Comparison of ENCODE assay signal across 9 mouse cellular contexts in the genomic region with DNA sequence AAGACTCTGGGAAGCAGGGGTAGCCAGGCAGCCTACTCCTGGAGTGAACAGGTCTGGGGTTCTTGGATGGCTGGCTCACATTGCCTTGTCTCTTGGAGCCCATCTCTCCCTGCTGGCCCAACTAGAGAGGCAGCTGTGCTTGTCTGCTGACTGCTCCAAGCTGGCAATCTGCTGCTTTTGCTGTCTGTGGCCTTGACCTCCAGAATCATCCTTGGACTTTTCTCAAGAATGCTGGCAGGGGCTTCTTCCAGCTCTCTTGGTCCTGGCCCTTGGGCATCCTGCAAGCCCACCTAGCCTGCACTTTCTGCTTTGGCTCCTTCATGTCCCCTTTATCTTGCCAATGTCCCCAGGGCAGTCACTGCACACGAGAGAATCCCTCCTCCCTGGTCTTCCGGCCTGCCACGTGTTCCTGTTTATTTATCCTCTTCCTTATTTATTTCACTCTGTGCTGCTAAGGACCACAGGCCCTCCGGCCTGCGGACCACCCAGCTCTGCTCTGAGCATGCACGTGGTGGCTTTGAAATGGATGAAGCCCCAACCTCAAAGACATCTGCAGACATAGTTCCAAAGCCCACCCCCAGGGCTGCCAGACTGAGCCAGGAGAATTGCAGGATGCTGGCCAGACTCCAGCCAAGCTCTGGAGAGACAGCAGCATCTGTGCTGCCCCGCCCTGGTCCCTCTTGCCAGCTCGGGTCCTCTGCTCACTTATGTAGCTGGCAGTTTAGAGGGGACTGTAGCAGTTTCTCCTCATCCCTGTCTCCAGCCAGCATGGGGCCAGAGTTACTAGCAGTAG. TPM values are rescaled to one million over a fixed set of nuclear protein-coding genes. Genes with fewer than 3 reads are reported as not detected.
DNase-seq lines count a peak whose midpoint lies in the region; ATAC-seq and TF ChIP-seq lines count a peak whose summit lies in the region.
"Had no signal": no experiment of that assay in that cellular context is flagged by ENCODE, and none has a peak within 500 bp of the region (broad histone marks: within the 10 kb centered on the region; RNA-seq: fewer than 3 reads in every experiment).

No protein-coding gene starts in this region.

- H3K4me2 ChIP-seq in heart, embryonic 12.5 days, result no peak overlapping the region
- no peak overlapping the region for H3K4me2 ChIP-seq in forebrain, postnatal 0 days (ENCODE audit: low read depth)
- H3K4me2 ChIP-seq in intestine, embryonic 15.5 days (replicated peaks), result no peak overlapping the region
- H3K4me2 ChIP-seq in lung, postnatal 0 days (replicated peaks; ENCODE audit: low read depth, low read length), result no peak overlapping the region

- H3K27me3 ChIP-seq in heart, embryonic 12.5 days (replicated peaks), result peaks cover 17% of the 10 kb centered on the region
- H3K27me3 ChIP-seq in E14TG2a.4 (ENCODE audit: insufficient read depth, low read length), result peaks cover 48% of the 10 kb centered on the region
- H3K27me3 ChIP-seq in forebrain, postnatal 0 days (ENCODE audit: insufficient read depth, low read length), result no peaks in the 10 kb centered on the region
- no peaks in the 10 kb centered on the region for H3K27me3 ChIP-seq in intestine, embryonic 15.5 days (replicated peaks)
- H3K27me3 ChIP-seq in lung, postnatal 0 days (replicated peaks; ENCODE audit: insufficient read depth, low read length), result no peaks in the 10 kb centered on the region

- H3K4me3 ChIP-seq in heart, embryonic 12.5 days, result no peak overlapping the region
- H3K4me3 ChIP-seq in E14TG2a.4 (replicated peaks; ENCODE audit: low read length), result 0 out of 2 replicates have a peak overlapping the region, but pooled peaks have one; percentile 10
- H3K4me3 ChIP-seq in forebrain, postnatal 0 days (ENCODE audit: low read depth, low read length), result no peak overlapping the region
- H3K4me3 ChIP-seq in intestine, embryonic 15.5 days (replicated peaks), result no peak overlapping the region
- no peak overlapping the region for H3K4me3 ChIP-seq in lung, postnatal 0 days (ENCODE audit: low read depth, low read length)

- WGBS in heart, embryonic 12.5 days, result 45% methylated on average over 8 of the region's 8 CpGs
- 21% methylated on average over 8 of the region's 8 CpGs for WGBS in forebrain, postnatal 0 days
- 30% methylated on average over 8 of the region's 8 CpGs for WGBS in intestine, embryonic 15.5 days
- WGBS in lung, postnatal 0 days, result 26% methylated on average over 8 of the region's 8 CpGs

- DNase-seq in heart, adult 11 months, result peak; percentile 96
- peak; percentile 74 for DNase-seq in forebrain, postnatal 0 days
- DNase-seq in lung, postnatal 0 days (ENCODE audit: low spot score), result peak; percentile 54

- no peak for TF ChIP-seq CTCF in E14TG2a.4 (conservative IDR thresholded peaks at IDR 0.05; ENCODE audit: low read length)
- TF ChIP-seq CTCF in forebrain, postnatal 0 days (IDR thresholded peaks at IDR 0.05; ENCODE audit: low read depth), result no peak
- TF ChIP-seq CTCF in lung, postnatal 0 days (IDR thresholded peaks at IDR 0.05), result peak; percentile 14; the same call in 1 of the 2 replicates

- H3K9ac ChIP-seq in heart, embryonic 12.5 days, result no peak overlapping the region; the same call in 1 of the 2 replicates
- no peak overlapping the region for H3K9ac ChIP-seq in forebrain, postnatal 0 days
- no peak overlapping the region for H3K9ac ChIP-seq in intestine, embryonic 15.5 days
- no peak overlapping the region for H3K9ac ChIP-seq in lung, postnatal 0 days (replicated peaks; ENCODE audit: low read depth)

- H3K36me3 ChIP-seq in heart, embryonic 12.5 days, result no peaks in the 10 kb centered on the region
- H3K36me3 ChIP-seq in E14TG2a.4 (ENCODE audit: insufficient read depth, low read length), result no peaks in the 10 kb centered on the region
- no peaks in the 10 kb centered on the region for H3K36me3 ChIP-seq in forebrain, postnatal 0 days (ENCODE audit: insufficient read depth)
- H3K36me3 ChIP-seq in intestine, embryonic 15.5 days, result no peaks in the 10 kb centered on the region
- no peaks in the 10 kb centered on the region for H3K36me3 ChIP-seq in lung, postnatal 0 days (ENCODE audit: insufficient read depth, low read length)

- H3K27ac ChIP-seq in heart, embryonic 12.5 days (ENCODE audit: poor library complexity, severe bottlenecking), result no peak overlapping the region
- H3K27ac ChIP-seq in forebrain, postnatal 0 days (ENCODE audit: low read depth, low read length), result peak overlapping the region; percentile 45; the same call in 1 of the 2 replicates
- 0 out of 2 replicates have a peak overlapping the region, but pooled peaks have one; percentile 9 for H3K27ac ChIP-seq in intestine, embryonic 15.5 days
- H3K27ac ChIP-seq in lung, postnatal 0 days (ENCODE audit: low read length), result no peak overlapping the region

- H3K4me1 ChIP-seq in heart, embryonic 12.5 days (replicated peaks), result peaks cover 16% of the 10 kb centered on the region
- H3K4me1 ChIP-seq in E14TG2a.4 (replicated peaks; ENCODE audit: low read depth, low read length), result peaks cover 15% of the 10 kb centered on the region; the same call in 1 of the 2 replicates
- no peaks in the 10 kb centered on the region for H3K4me1 ChIP-seq in forebrain, postnatal 0 days (ENCODE audit: insufficient read depth)
- H3K4me1 ChIP-seq in intestine, embryonic 15.5 days (replicated peaks), result peaks cover 16% of the 10 kb centered on the region
- peaks cover 11% of the 10 kb centered on the region; the same call in 1 of the 2 replicates for H3K4me1 ChIP-seq in lung, postnatal 0 days (ENCODE audit: insufficient read depth, low read depth, low read length)

- peak; percentile 50; the same call in 1 of the 2 replicates for TF ChIP-seq EP300 in lung, postnatal 0 days (IDR thresholded peaks at IDR 0.05)

- no peak; the same call in 1 of the 2 replicates for ATAC-seq in heart, embryonic 12.5 days (ENCODE audit: insufficient number of reproducible peaks, low FRiP score)
- peak; percentile 89 for ATAC-seq in forebrain, postnatal 0 days
- ATAC-seq in intestine, embryonic 15.5 days, result peak; percentile 71
- ATAC-seq in lung, postnatal 0 days, result peak; percentile 63
- no peak for ATAC-seq in erythroblast, adult 5-6 weeks (replicated peaks; ENCODE audit: low FRiP score, poor library complexity, severe bottlenecking)
- no peak for ATAC-seq in cerebellum, adult (ENCODE audit: insufficient number of reproducible peaks, low FRiP score, low TSS enrichment)

- H3K9me3 ChIP-seq in heart, embryonic 12.5 days (replicated peaks), result no peaks in the 10 kb centered on the region
- H3K9me3 ChIP-seq in E14TG2a.4 (ENCODE audit: low read length), result no peaks in the 10 kb centered on the region
- H3K9me3 ChIP-seq in forebrain, postnatal 0 days (ENCODE audit: low read length), result no peaks in the 10 kb centered on the region
- no peaks in the 10 kb centered on the region for H3K9me3 ChIP-seq in intestine, embryonic 15.5 days
- no peaks in the 10 kb centered on the region for H3K9me3 ChIP-seq in lung, postnatal 0 days (ENCODE audit: low read length)
- H3K9me3 ChIP-seq: G1E had no signal

RNA-seq across cellular contexts. Expression of gene Adcy7, which starts 44.1 kb away (rescaled TPM):
- polyA plus RNA-seq in heart, embryonic 12.5 days (2016; fragmentation: Nextera tagmentation; extraction: Ambion mirVana), result 3.8 and 4.1 TPM in 2 replicates
- 7.2 and 9.4 TPM in 2 replicates for total RNA-seq in forebrain, postnatal 0 days (2014; rRNA removed)
- 2.2 and 4.0 TPM in 2 replicates for polyA plus RNA-seq in forebrain, postnatal 0 days (2015; fragmentation: Nextera tagmentation; extraction: Ambion mirVana)
- 3.1 and 3.2 TPM in 2 replicates for polyA plus RNA-seq in intestine, embryonic 15.5 days (2015; fragmentation: Nextera tagmentation; extraction: Ambion mirVana)
- 16.5 and 17.6 TPM in 2 replicates for polyA plus RNA-seq in lung, postnatal 0 days (2015; fragmentation: Nextera tagmentation; extraction: Ambion mirVana)
- 6.1 and 11.3 TPM in 2 replicates for total RNA-seq in erythroblast, adult 5-6 weeks (2015; ENCODE audit: low replicate concordance)
- 8.9 and 13.0 TPM in 2 replicates for total RNA-seq in erythroblast, adult 5-6 weeks (2017; ENCODE audit: low replicate concordance)

RNA-seq across cellular contexts. Expression of gene Brd7, which starts 45.7 kb away (rescaled TPM):
- polyA plus RNA-seq in heart, embryonic 12.5 days (2016; fragmentation: Nextera tagmentation; extraction: Ambion mirVana), result 79.5 and 80.3 TPM in 2 replicates
- total RNA-seq in forebrain, postnatal 0 days (2014; rRNA removed), result 24.1 and 35.9 TPM in 2 replicates
- 49.6 and 52.4 TPM in 2 replicates for polyA plus RNA-seq in forebrain, postnatal 0 days (2015; fragmentation: Nextera tagmentation; extraction: Ambion mirVana)
- 54.5 and 55.7 TPM in 2 replicates for polyA plus RNA-seq in intestine, embryonic 15.5 days (2015; fragmentation: Nextera tagmentation; extraction: Ambion mirVana)
- 116 and 129 TPM in 2 replicates for polyA plus RNA-seq in lung, postnatal 0 days (2015; fragmentation: Nextera tagmentation; extraction: Ambion mirVana)
- 22.5 and 49.5 TPM in 2 replicates for total RNA-seq in erythroblast, adult 5-6 weeks (2015; ENCODE audit: low replicate concordance)
- 11.8 and 28.7 TPM in 2 replicates for total RNA-seq in erythroblast, adult 5-6 weeks (2017; ENCODE audit: low replicate concordance)

Comparison
In these comparisons a context has a peak if more than half of its experiments do, and no peak if none do; other contexts are left out.
1. ATAC-seq: peak in forebrain, postnatal 0 days (single experiment), intestine, embryonic 15.5 days (single experiment) and lung, postnatal 0 days (single experiment); none in heart, embryonic 12.5 days (single experiment), erythroblast, adult 5-6 weeks (single experiment) and cerebellum, adult (single experiment).
2. H3K27ac ChIP-seq: peak in forebrain, postnatal 0 days (single experiment) and intestine, embryonic 15.5 days (single experiment); none in heart, embryonic 12.5 days (single experiment) and lung, postnatal 0 days (single experiment).
3. Peak in every context shown above with its lines, with median percentiles within 50 percentile points of each other: DNase-seq.